Mouse (Mus musculus): ENCODE measurements around the gene Trpm8. TPM values are rescaled to one million over a fixed set of nuclear protein-coding genes. Genes with fewer than 3 reads are reported as not detected.

Gene Trpm8
- polyA plus RNA-seq, 1 experiment from 2014 or later, result 0.04 TPM

- Histone ChIP-seq H3K9ac (ENCODE audit: low read length) (no peak overlapping the region), H3K4me1 (ENCODE audit: control insufficient read depth in 2 of 2, insufficient read depth in 2 of 2, low read length in 2 of 2) (no peaks in the 10 kb centered on the region), H3K4me3 (ENCODE audit: control insufficient read depth in 1 of 2, insufficient read depth in 1 of 2, low read depth in 1 of 2, low read length in 2 of 2) (no peak overlapping the region), H3K27me3 (ENCODE audit: control insufficient read depth, insufficient read depth, low read length) (no peaks in the 10 kb centered on the region; the same call in 1 of the 2 replicates), H3K9me3 (ENCODE audit: control insufficient read depth, low read length) (no peaks in the 10 kb centered on the region), H3K36me3 (ENCODE audit: control insufficient read depth, insufficient read depth, low read length) (no peaks in the 10 kb centered on the region), H3K4me2 (ENCODE audit: low read length) (no peak overlapping the region), H3K27ac (replicated peaks in 1 of 2; ENCODE audit: control insufficient read depth in 1 of 2, insufficient read depth in 1 of 2, low read depth in 2 of 2, low read length in 2 of 2) (no peak overlapping the region)
- WGBS, result 77% methylated on average over 7 of the region's 7 CpGs
- ATAC-seq (ENCODE audit: insufficient number of reproducible peaks, insufficient read depth, low FRiP score, low read depth), result no peak
Measured at GRCm38 (mm10) chr1:88358102-88358654, 80.7 kb downstream of the Trpm8 start.

- Histone ChIP-seq H3K4me1 (ENCODE audit: control insufficient read depth in 2 of 2, insufficient read depth in 2 of 2, low read length in 2 of 2) (no peaks in the 10 kb centered on the region), H3K4me2 (ENCODE audit: low read length) (no peak overlapping the region), H3K27me3 (ENCODE audit: control insufficient read depth, insufficient read depth, low read length) (no peaks in the 10 kb centered on the region), H3K36me3 (ENCODE audit: control insufficient read depth, insufficient read depth, low read length) (no peaks in the 10 kb centered on the region), H3K9ac (ENCODE audit: low read length) (no peak overlapping the region), H3K27ac (replicated peaks in 1 of 2; ENCODE audit: control insufficient read depth in 1 of 2, insufficient read depth in 1 of 2, low read depth in 2 of 2, low read length in 2 of 2) (no peak overlapping the region), H3K4me3 (ENCODE audit: control insufficient read depth in 1 of 2, insufficient read depth in 1 of 2, low read depth in 1 of 2, low read length in 2 of 2) (no peak overlapping the region), H3K9me3 (ENCODE audit: control insufficient read depth, low read length) (no peaks in the 10 kb centered on the region)
- no peak for ATAC-seq (ENCODE audit: insufficient number of reproducible peaks, insufficient read depth, low FRiP score, low read depth)
- 75% methylated on average over 4 of the region's 4 CpGs for WGBS
Measured at GRCm38 (mm10) chr1:88361085-88361484, 83.6 kb downstream of the Trpm8 start.

GRCm38 (mm10) chr1:88366881-88367644 lies 89.6 kb downstream of the Trpm8 start:
- H3K4me2 ChIP-seq (ENCODE audit: low read length), result no peak overlapping the region
- no peak overlapping the region for H3K9ac ChIP-seq (ENCODE audit: low read length)
- 63% methylated on average over 11 of the region's 11 CpGs for WGBS
- no peak overlapping the region for H3K27ac ChIP-seq (replicated peaks in 1 of 2; ENCODE audit: control insufficient read depth in 1 of 2, insufficient read depth in 1 of 2, low read depth in 2 of 2, low read length in 2 of 2)
- ATAC-seq (ENCODE audit: insufficient number of reproducible peaks, insufficient read depth, low FRiP score, low read depth), result no peak
- H3K36me3 ChIP-seq (ENCODE audit: control insufficient read depth, insufficient read depth, low read length), result no peaks in the 10 kb centered on the region
- H3K27me3 ChIP-seq (ENCODE audit: control insufficient read depth, insufficient read depth, low read length), result no peaks in the 10 kb centered on the region
- H3K9me3 ChIP-seq (ENCODE audit: control insufficient read depth, low read length), result 0 out of 2 replicates have a peak, but pooled peaks cover 4% of the 10 kb centered on the region
- no peak overlapping the region for H3K4me3 ChIP-seq (ENCODE audit: control insufficient read depth in 1 of 2, insufficient read depth in 1 of 2, low read depth in 1 of 2, low read length in 2 of 2)
- H3K4me1 ChIP-seq (ENCODE audit: control insufficient read depth in 2 of 2, insufficient read depth in 2 of 2, low read length in 2 of 2), result no peaks in the 10 kb centered on the region

- Histone ChIP-seq H3K9me3 (ENCODE audit: control insufficient read depth, low read length) (peaks cover 4% of the 10 kb centered on the region; the same call in 1 of the 2 replicates), H3K4me1 (ENCODE audit: control insufficient read depth in 2 of 2, insufficient read depth in 2 of 2, low read length in 2 of 2) (no peaks in the 10 kb centered on the region), H3K9ac (ENCODE audit: low read length) (no peak overlapping the region), H3K36me3 (ENCODE audit: control insufficient read depth, insufficient read depth, low read length) (no peaks in the 10 kb centered on the region), H3K4me3 (ENCODE audit: control insufficient read depth in 1 of 2, insufficient read depth in 1 of 2, low read depth in 1 of 2, low read length in 2 of 2) (no peak overlapping the region), H3K27ac (replicated peaks in 1 of 2; ENCODE audit: control insufficient read depth in 1 of 2, insufficient read depth in 1 of 2, low read depth in 2 of 2, low read length in 2 of 2) (no peak overlapping the region), H3K4me2 (ENCODE audit: low read length) (no peak overlapping the region), H3K27me3 (ENCODE audit: control insufficient read depth, insufficient read depth, low read length) (no peaks in the 10 kb centered on the region)
- ATAC-seq (ENCODE audit: insufficient number of reproducible peaks, insufficient read depth, low FRiP score, low read depth), result no peak
- WGBS, result 70% methylated on average over 1 of the region's 1 CpGs
Measured at GRCm38 (mm10) chr1:88378446-88378845, 101.0 kb downstream of the Trpm8 start.

GRCm38 (mm10) chr1:88391632-88392031 lies 114.2 kb downstream of the Trpm8 start:
- Histone ChIP-seq H3K9ac (ENCODE audit: low read length) (no peak overlapping the region), H3K9me3 (ENCODE audit: control insufficient read depth, low read length) (no peaks in the 10 kb centered on the region), H3K4me2 (ENCODE audit: low read length) (no peak overlapping the region), H3K4me1 (ENCODE audit: control insufficient read depth in 2 of 2, insufficient read depth in 2 of 2, low read length in 2 of 2) (no peaks in the 10 kb centered on the region), H3K4me3 (ENCODE audit: control insufficient read depth in 1 of 2, insufficient read depth in 1 of 2, low read depth in 1 of 2, low read length in 2 of 2) (no peak overlapping the region), H3K36me3 (ENCODE audit: control insufficient read depth, insufficient read depth, low read length) (no peaks in the 10 kb centered on the region), H3K27me3 (ENCODE audit: control insufficient read depth, insufficient read depth, low read length) (no peaks in the 10 kb centered on the region), H3K27ac (replicated peaks in 1 of 2; ENCODE audit: control insufficient read depth in 1 of 2, insufficient read depth in 1 of 2, low read depth in 2 of 2, low read length in 2 of 2) (no peak overlapping the region)
- 63% methylated on average over 4 of the region's 4 CpGs for WGBS
- ATAC-seq (ENCODE audit: insufficient number of reproducible peaks, insufficient read depth, low FRiP score, low read depth), result no peak

GRCm38 (mm10) chr1:88393321-88393720 lies 115.9 kb downstream of the Trpm8 start:
- no peak for ATAC-seq (ENCODE audit: insufficient number of reproducible peaks, insufficient read depth, low FRiP score, low read depth)
- H3K27ac ChIP-seq (replicated peaks in 1 of 2; ENCODE audit: control insufficient read depth in 1 of 2, insufficient read depth in 1 of 2, low read depth in 2 of 2, low read length in 2 of 2), result no peak overlapping the region
- no peaks in the 10 kb centered on the region for H3K9me3 ChIP-seq (ENCODE audit: control insufficient read depth, low read length)
- H3K4me1 ChIP-seq (ENCODE audit: control insufficient read depth in 2 of 2, insufficient read depth in 2 of 2, low read length in 2 of 2), result no peaks in the 10 kb centered on the region
- no peak overlapping the region for H3K9ac ChIP-seq (ENCODE audit: low read length)
- no peaks in the 10 kb centered on the region for H3K27me3 ChIP-seq (ENCODE audit: control insufficient read depth, insufficient read depth, low read length)
- WGBS, result 80% methylated on average over 5 of the region's 5 CpGs
- no peak overlapping the region for H3K4me2 ChIP-seq (ENCODE audit: low read length)
- H3K36me3 ChIP-seq (ENCODE audit: control insufficient read depth, insufficient read depth, low read length), result no peaks in the 10 kb centered on the region
- no peak overlapping the region for H3K4me3 ChIP-seq (ENCODE audit: control insufficient read depth in 1 of 2, insufficient read depth in 1 of 2, low read depth in 1 of 2, low read length in 2 of 2)

GRCm38 (mm10) chr1:88403378-88403777 lies 125.9 kb downstream of the Trpm8 start:
- H3K4me2 ChIP-seq (ENCODE audit: low read length), result no peak overlapping the region
- H3K36me3 ChIP-seq (ENCODE audit: control insufficient read depth, insufficient read depth, low read length), result no peaks in the 10 kb centered on the region
- no peaks in the 10 kb centered on the region for H3K9me3 ChIP-seq (ENCODE audit: control insufficient read depth, low read length)
- no peak overlapping the region for H3K9ac ChIP-seq (ENCODE audit: low read length)
- no peak for ATAC-seq (ENCODE audit: insufficient number of reproducible peaks, insufficient read depth, low FRiP score, low read depth)
- H3K27ac ChIP-seq (replicated peaks in 1 of 2; ENCODE audit: control insufficient read depth in 1 of 2, insufficient read depth in 1 of 2, low read depth in 2 of 2, low read length in 2 of 2), result no peak overlapping the region
- no peaks in the 10 kb centered on the region for H3K4me1 ChIP-seq (ENCODE audit: control insufficient read depth in 2 of 2, insufficient read depth in 2 of 2, low read length in 2 of 2)
- WGBS, result 70% methylated on average over 3 of the region's 3 CpGs
- no peaks in the 10 kb centered on the region for H3K27me3 ChIP-seq (ENCODE audit: control insufficient read depth, insufficient read depth, low read length)
- H3K4me3 ChIP-seq (ENCODE audit: control insufficient read depth in 1 of 2, insufficient read depth in 1 of 2, low read depth in 1 of 2, low read length in 2 of 2), result no peak overlapping the region
